Mouse (Mus musculus): ENCODE data around the gene Ccdc54. TPM values are rescaled to one million over a fixed set of nuclear protein-coding genes. Genes with fewer than 3 reads are reported as not detected.

The Ccdc54 gene
- polyA plus RNA-seq, 1 experiment from 2014 or later: not detected

GRCm38 (mm10) chr16:50593361-50593760 lies 2.4 kb upstream of the Ccdc54 start:
- no peak for ATAC-seq (ENCODE audit: insufficient number of reproducible peaks, insufficient read depth, low FRiP score, low TSS enrichment)
- no peaks in the 10 kb centered on the region for H3K36me3 ChIP-seq
- WGBS: 81% methylated on average over 11 of the region's 11 CpGs

DNA sequence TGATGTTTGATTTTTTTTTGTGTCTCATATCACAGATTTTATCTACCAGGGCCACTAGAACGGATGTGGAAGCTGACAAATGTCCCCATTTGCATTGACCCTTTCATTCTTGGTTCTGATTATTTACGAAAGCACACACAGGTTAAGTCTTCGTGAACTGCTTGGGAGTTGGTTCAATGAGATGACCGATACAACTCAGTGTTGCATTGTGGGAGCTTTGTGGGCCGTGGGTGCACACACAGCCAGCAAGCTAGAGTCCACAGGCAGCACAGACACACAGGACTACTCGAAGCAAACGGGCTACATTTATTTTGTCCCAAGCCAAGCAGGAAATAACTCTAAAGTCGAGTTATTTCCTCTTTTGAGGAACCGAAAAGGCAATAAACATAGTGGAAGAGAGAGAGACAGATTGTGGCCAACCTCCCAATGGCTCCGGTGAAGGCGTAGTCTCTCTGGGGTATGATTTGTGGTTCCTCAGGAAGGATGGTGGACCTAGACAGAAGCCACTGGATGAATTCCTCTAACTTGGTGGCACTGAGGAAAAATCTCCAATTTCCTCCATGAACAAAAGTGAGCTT lies 1.3 kb downstream of the Ccdc54 start:
- H3K9ac ChIP-seq: no peak overlapping the region
- H3K9me3 ChIP-seq: no peaks in the 10 kb centered on the region
- no peak overlapping the region for H3K27ac ChIP-seq
- no peak overlapping the region for H3K4me2 ChIP-seq (replicated peaks)
- no peak overlapping the region for H3K4me3 ChIP-seq
- no peaks in the 10 kb centered on the region for H3K27me3 ChIP-seq
- WGBS: 78% methylated on average over 11 of the region's 11 CpGs
- H3K36me3 ChIP-seq: no peaks in the 10 kb centered on the region
- no peaks in the 10 kb centered on the region for H3K4me1 ChIP-seq
- ATAC-seq (ENCODE audit: insufficient number of reproducible peaks, insufficient read depth, low FRiP score, low TSS enrichment): no peak

More at GRCm38 (mm10) chr16:50593361-50593760, 2.4 kb upstream of the Ccdc54 start:
- Histone ChIP-seq H3K9ac (no peak overlapping the region), H3K4me1 (no peaks in the 10 kb centered on the region), H3K27me3 (no peaks in the 10 kb centered on the region), H3K4me2 (replicated peaks) (no peak overlapping the region), H3K9me3 (no peaks in the 10 kb centered on the region), H3K4me3 (no peak overlapping the region), H3K27ac (no peak overlapping the region)

DNA sequence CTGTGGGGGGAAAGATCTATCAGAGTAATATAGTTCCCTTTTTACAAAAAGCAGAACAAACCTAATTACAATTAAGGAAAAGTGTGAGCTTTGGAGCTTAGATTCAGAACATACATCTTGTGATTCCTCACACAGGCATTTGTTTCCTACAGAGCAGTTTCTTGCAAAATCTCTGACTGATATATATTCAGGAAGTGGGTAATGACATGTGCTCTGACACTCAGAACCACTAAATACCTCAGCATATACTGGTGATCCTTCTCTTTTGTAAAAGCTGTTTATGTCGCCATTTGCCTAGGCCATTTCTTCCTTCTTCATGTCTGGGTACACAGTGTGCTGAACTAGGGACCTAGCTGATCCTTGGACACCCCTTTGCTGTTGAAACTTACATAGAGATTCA lies 2.8 kb downstream of the Ccdc54 start:
- WGBS: 70% methylated on average over 1 of the region's 1 CpGs

DNA sequence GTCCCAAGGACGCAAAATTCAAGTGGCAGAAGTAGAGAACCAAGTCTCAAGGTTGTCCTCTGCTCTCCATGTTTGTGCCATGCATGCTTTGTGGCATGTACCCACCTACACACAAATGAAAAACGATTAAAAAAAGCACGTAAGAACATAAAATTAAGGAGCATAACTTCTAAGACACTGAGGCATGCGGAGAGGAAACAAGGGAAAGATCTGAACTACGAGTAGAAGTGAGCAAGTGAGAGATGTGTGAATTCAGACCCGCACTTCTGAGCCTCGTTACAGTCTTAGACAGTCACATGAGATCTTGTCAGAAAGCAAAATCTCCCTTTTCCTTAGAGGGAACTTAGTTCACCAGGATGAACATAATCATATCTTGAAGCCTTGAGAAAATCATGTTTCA lies 3.8 kb downstream of the Ccdc54 start:
- 85% methylated on average over 7 of the region's 7 CpGs for WGBS

More for the DNA sequence above, 2.8 kb downstream of the Ccdc54 start:
- Histone ChIP-seq H3K4me2 (replicated peaks) (no peak overlapping the region), H3K9me3 (no peaks in the 10 kb centered on the region), H3K4me3 (no peak overlapping the region), H3K27ac (no peak overlapping the region), H3K27me3 (no peaks in the 10 kb centered on the region), H3K9ac (no peak overlapping the region), H3K36me3 (no peaks in the 10 kb centered on the region), H3K4me1 (no peaks in the 10 kb centered on the region)
- ATAC-seq (ENCODE audit: insufficient number of reproducible peaks, insufficient read depth, low FRiP score, low TSS enrichment): no peak

GRCm38 (mm10) chr16:50578361-50578760 lies 12.6 kb downstream of the Ccdc54 start:
- no peaks in the 10 kb centered on the region for H3K4me1 ChIP-seq
- H3K36me3 ChIP-seq: no peaks in the 10 kb centered on the region
- no peak overlapping the region for H3K4me3 ChIP-seq
- no peak overlapping the region for H3K9ac ChIP-seq
- H3K27me3 ChIP-seq: no peaks in the 10 kb centered on the region
- no peak for ATAC-seq (ENCODE audit: insufficient number of reproducible peaks, insufficient read depth, low FRiP score, low TSS enrichment)
- no peak overlapping the region for H3K27ac ChIP-seq
- 79% methylated on average over 6 of the region's 6 CpGs for WGBS
- H3K9me3 ChIP-seq: no peaks in the 10 kb centered on the region
- H3K4me2 ChIP-seq (replicated peaks): no peak overlapping the region

More for the DNA sequence above, 3.8 kb downstream of the Ccdc54 start:
- Histone ChIP-seq H3K27ac (no peak overlapping the region), H3K36me3 (no peaks in the 10 kb centered on the region), H3K4me1 (no peaks in the 10 kb centered on the region), H3K9me3 (no peaks in the 10 kb centered on the region), H3K27me3 (no peaks in the 10 kb centered on the region), H3K4me2 (replicated peaks) (no peak overlapping the region), H3K4me3 (no peak overlapping the region), H3K9ac (no peak overlapping the region)
- ATAC-seq (ENCODE audit: insufficient number of reproducible peaks, insufficient read depth, low FRiP score, low TSS enrichment): no peak

DNA sequence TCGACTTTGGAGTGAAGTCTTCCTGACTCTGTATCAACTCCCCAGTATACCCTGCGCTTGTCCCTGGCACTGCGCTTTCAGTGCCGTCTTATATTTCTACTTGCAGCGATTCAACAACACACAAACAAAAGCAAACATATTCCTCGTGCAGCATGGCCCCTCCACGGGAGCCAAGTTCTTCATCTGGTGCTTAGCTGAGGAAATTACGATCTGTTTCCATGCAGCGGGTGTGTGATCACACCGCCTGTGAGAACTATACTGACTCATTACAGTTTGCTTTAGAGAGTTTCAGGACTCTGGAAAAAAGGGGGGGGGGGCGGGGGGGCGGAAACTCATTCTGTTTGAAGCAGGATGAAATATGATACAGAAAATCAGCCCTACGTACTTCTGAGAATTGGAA lies 18.4 kb downstream of the Ccdc54 start:
- H3K36me3 ChIP-seq: no peaks in the 10 kb centered on the region
- no peak for ATAC-seq (ENCODE audit: insufficient number of reproducible peaks, insufficient read depth, low FRiP score, low TSS enrichment)

GRCm38 (mm10) chr16:50559163-50559771 lies 31.7 kb downstream of the Ccdc54 start:
- WGBS: 82% methylated on average over 6 of the region's 6 CpGs
- Histone ChIP-seq H3K27me3 (no peaks in the 10 kb centered on the region), H3K4me1 (no peaks in the 10 kb centered on the region), H3K4me2 (replicated peaks) (no peak overlapping the region), H3K9me3 (no peaks in the 10 kb centered on the region), H3K4me3 (no peak overlapping the region), H3K36me3 (no peaks in the 10 kb centered on the region), H3K9ac (no peak overlapping the region), H3K27ac (no peak overlapping the region)
- ATAC-seq (ENCODE audit: insufficient number of reproducible peaks, insufficient read depth, low FRiP score, low TSS enrichment): no peak

More for the DNA sequence above, 18.4 kb downstream of the Ccdc54 start:
- 0 out of 2 replicates have a peak overlapping the region, but pooled peaks have one; percentile 15 for H3K4me3 ChIP-seq
- H3K4me1 ChIP-seq: no peaks in the 10 kb centered on the region
- 57% methylated on average over 13 of the region's 13 CpGs for WGBS
- H3K4me2 ChIP-seq (replicated peaks): peak overlapping the region; percentile 21; the same call in 1 of the 2 replicates
- no peak overlapping the region for H3K27ac ChIP-seq
- no peaks in the 10 kb centered on the region for H3K27me3 ChIP-seq
- H3K9ac ChIP-seq: no peak overlapping the region
- no peaks in the 10 kb centered on the region for H3K9me3 ChIP-seq

DNA sequence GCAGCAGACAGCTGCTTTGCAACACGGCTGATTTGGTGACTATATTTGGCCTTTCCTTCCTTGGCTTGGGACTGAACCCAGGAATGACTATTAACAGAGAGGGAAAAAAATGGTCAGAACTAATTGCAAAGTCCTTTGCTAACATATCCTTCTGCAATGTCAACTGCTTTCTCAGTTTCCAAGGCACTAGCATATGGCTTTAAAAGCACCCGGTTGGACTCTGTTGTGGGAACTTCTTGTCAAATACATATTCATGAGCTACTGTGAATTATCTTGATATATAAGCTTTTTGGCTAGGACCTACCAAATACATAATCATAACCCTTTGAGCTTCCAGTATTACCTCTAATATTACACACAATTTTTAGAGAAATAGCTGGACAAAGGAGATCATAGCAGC lies 37.1 kb downstream of the Ccdc54 start:
- Histone ChIP-seq H3K4me1 (no peaks in the 10 kb centered on the region), H3K27me3 (no peaks in the 10 kb centered on the region), H3K4me3 (no peak overlapping the region), H3K4me2 (replicated peaks) (no peak overlapping the region), H3K9ac (no peak overlapping the region), H3K9me3 (no peaks in the 10 kb centered on the region), H3K36me3 (no peaks in the 10 kb centered on the region), H3K27ac (no peak overlapping the region)
- WGBS: 80% methylated on average over 2 of the region's 2 CpGs
- no peak for ATAC-seq (ENCODE audit: insufficient number of reproducible peaks, insufficient read depth, low FRiP score, low TSS enrichment)

DNA sequence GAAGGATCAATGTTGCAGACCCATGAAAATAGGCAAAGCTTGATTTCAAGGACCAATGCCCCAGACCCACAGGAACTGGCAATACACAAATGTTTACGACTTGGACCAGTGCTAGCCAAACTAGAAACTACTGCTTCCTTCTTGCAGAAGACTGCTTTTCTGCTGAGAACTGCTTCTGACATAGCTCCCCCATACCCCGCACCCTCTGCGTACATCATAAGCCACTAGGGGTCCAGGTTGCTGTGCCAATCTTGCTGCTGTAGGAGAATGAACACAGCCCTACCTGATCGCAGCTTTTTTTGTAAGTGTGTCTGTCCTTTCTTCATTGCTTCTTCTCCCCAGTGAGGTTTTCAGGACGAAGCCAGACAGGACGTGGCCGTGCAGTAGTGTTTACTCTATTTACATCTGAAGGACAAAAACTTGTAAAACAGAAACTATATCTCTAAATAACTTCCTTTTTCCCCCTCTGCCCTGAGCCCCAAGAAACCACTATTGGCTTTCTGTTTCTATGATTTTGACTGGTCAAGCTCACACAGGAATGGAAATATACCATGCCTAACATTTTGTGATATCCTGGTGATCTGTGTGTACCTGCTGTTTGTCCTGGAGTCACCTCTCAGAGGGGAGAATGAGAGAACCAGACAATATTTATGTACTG lies 39.0 kb downstream of the Ccdc54 start:
- no peak overlapping the region for H3K27ac ChIP-seq
- H3K9ac ChIP-seq: no peak overlapping the region
- H3K4me1 ChIP-seq: no peaks in the 10 kb centered on the region
- 77% methylated on average over 7 of the region's 7 CpGs for WGBS
- no peak overlapping the region for H3K4me3 ChIP-seq
- no peak for ATAC-seq (ENCODE audit: insufficient number of reproducible peaks, insufficient read depth, low FRiP score, low TSS enrichment)
- H3K4me2 ChIP-seq (replicated peaks): no peak overlapping the region
- no peaks in the 10 kb centered on the region for H3K27me3 ChIP-seq
- no peaks in the 10 kb centered on the region for H3K36me3 ChIP-seq
- H3K9me3 ChIP-seq: no peaks in the 10 kb centered on the region

DNA sequence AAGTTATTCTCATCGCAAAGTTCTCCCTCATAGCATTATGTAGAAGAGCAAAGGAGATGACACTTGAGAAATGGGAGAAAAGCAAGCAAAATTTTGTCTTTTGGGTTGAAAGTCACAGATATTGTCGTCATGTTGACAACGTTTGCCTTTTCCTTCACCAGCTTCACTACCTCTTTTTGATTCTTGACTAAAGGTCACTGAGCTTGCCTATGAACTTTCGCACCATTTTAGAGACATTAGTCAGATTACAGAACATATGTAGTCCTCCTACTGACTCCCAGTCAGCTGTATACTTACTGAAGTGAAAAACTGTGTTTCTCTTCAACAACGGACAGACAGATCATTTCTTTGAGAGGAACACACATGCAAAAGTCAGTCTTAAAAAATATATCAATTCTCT lies 40.0 kb downstream of the Ccdc54 start:
- H3K9ac ChIP-seq: no peak overlapping the region
- no peak for ATAC-seq (ENCODE audit: insufficient number of reproducible peaks, insufficient read depth, low FRiP score, low TSS enrichment)
- H3K36me3 ChIP-seq: no peaks in the 10 kb centered on the region
- no peak overlapping the region for H3K4me2 ChIP-seq (replicated peaks)
- no peaks in the 10 kb centered on the region for H3K27me3 ChIP-seq
- H3K9me3 ChIP-seq: no peaks in the 10 kb centered on the region
- 92% methylated on average over 5 of the region's 5 CpGs for WGBS
- no peaks in the 10 kb centered on the region for H3K4me1 ChIP-seq
- H3K4me3 ChIP-seq: no peak overlapping the region
- H3K27ac ChIP-seq: no peak overlapping the region

DNA sequence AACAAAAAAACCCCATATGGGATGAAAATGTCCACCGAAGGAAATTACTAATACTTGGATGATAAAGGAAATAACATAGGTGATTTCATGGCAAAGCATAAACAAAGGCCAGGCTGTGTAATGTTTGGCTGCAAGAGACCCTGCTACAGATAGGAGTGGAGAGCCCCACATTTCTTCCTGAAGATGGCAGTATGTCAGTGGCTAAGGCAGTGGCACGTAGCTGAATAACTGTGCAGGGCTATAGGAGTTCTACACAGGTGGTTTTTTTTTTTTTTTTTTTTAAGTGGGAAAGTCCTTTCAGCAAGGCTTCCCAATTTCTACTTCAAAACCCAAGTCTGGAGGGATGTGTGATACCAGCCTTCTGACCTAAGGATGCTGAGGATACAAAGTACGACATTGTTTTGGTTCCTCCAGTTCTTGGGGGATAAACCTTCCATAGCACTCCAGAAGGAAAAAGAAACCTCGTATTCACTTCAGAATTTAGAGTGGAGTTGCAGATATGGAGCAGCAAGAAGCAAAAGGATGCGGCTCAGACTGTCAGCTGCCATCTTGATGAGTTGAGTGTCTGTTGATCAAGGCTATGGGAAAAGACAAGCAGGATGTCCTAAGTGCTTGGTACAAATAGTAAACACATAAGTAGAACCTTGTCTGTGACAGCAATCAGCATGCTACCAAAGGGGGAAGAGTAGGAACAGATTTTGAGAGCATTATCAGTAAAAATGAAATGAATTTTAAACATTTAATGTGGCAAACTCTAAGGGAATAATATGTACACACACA lies 48.2 kb downstream of the Ccdc54 start:
- H3K9me3 ChIP-seq: no peaks in the 10 kb centered on the region
- 67% methylated on average over 5 of the region's 5 CpGs for WGBS
- H3K27ac ChIP-seq: no peak overlapping the region
- no peaks in the 10 kb centered on the region for H3K4me1 ChIP-seq
- H3K27me3 ChIP-seq: no peaks in the 10 kb centered on the region
- H3K4me3 ChIP-seq: no peak overlapping the region
- no peak overlapping the region for H3K4me2 ChIP-seq (replicated peaks)
- no peak overlapping the region for H3K9ac ChIP-seq
- ATAC-seq (ENCODE audit: insufficient number of reproducible peaks, insufficient read depth, low FRiP score, low TSS enrichment): no peak
- no peaks in the 10 kb centered on the region for H3K36me3 ChIP-seq

Measured in embryonic facial prominence, embryonic 12.5 days (tissue).